Mouse (Mus musculus): ENCODE measurements around the gene Fkbp8. TPM values are rescaled to one million over a fixed set of nuclear protein-coding genes. Genes with fewer than 3 reads are reported as not detected.
"Not testable (repeated sequence)": the region's sequence is repeated elsewhere in the genome, so short reads cannot be mapped to it uniquely, and the experiment has no call there.

The Fkbp8 gene
- total and polyA plus RNA-seq, 2 experiments from 2014 or later: 385 to 559 TPM

- Histone ChIP-seq H3K9me3 (ENCODE audit: low read length) (no peaks in the 10 kb centered on the region), H3K36me3 (ENCODE audit: insufficient read depth) (peaks cover 24% of the 10 kb centered on the region), H3K4me2 (ENCODE audit: low read depth) (no peak overlapping the region), H3K27ac (ENCODE audit: low read depth, low read length) (no peak overlapping the region), H3K27me3 (ENCODE audit: insufficient read depth, low read length) (0 out of 2 replicates have a peak, but pooled peaks cover 7% of the 10 kb centered on the region), H3K4me3 (ENCODE audit: low read depth, low read length) (no peak overlapping the region), H3K4me1 (ENCODE audit: insufficient read depth) (peaks cover 23% of the 10 kb centered on the region; the same call in 1 of the 2 replicates), H3K9ac (no peak overlapping the region)
- DNase-seq: no peak
- WGBS: 57% methylated on average over 5 of the region's 5 CpGs
- no peak for ATAC-seq
- no peak for TF ChIP-seq CTCF (IDR thresholded peaks at IDR 0.05; ENCODE audit: low read depth)
These were observed 20.5 kb upstream of the Fkbp8 start for GRCm38 (mm10) chr8:70507027-70507393.

- TF ChIP-seq CTCF (IDR thresholded peaks at IDR 0.05; ENCODE audit: low read depth): no peak
- Histone ChIP-seq H3K27me3 (ENCODE audit: insufficient read depth, low read length) (no peaks in the 10 kb centered on the region), H3K4me1 (ENCODE audit: insufficient read depth) (peaks cover 23% of the 10 kb centered on the region; the same call in 1 of the 2 replicates), H3K4me2 (ENCODE audit: low read depth) (peak overlapping the region; percentile 95), H3K27ac (ENCODE audit: low read depth, low read length) (0 out of 2 replicates have a peak overlapping the region, but pooled peaks have one; percentile 96), H3K9me3 (ENCODE audit: low read length) (no peaks in the 10 kb centered on the region), H3K36me3 (ENCODE audit: insufficient read depth) (peaks cover 32% of the 10 kb centered on the region), H3K9ac (peak overlapping the region; percentile 74), H3K4me3 (ENCODE audit: low read depth, low read length) (peak overlapping the region; percentile 65)
- ATAC-seq (no peak), DNase-seq (no peak)
- 16% methylated on average over 25 of the region's 25 CpGs for WGBS
These were observed 18.1 kb upstream of the Fkbp8 start for GRCm38 (mm10) chr8:70509281-70509952.

GRCm38 (mm10) chr8:70510228-70510915 is 17.2 kb upstream of the Fkbp8 start, which contains the start of gene Uba52:
Gene Uba52, minus strand, starts transcription at chr8:70510801.
- H3K4me3 ChIP-seq (ENCODE audit: low read depth, low read length): peak within 1 kb of the TSS; percentile 65
- peak within 1 kb of the TSS; percentile 96 for H3K27ac ChIP-seq (ENCODE audit: low read depth, low read length)
- under 1% methylated on average over 69 of the region's 74 CpGs for WGBS
- peak within 1 kb of the TSS; percentile 74 for H3K9ac ChIP-seq
- peaks cover 16% of the 10 kb centered on the region; the same call in 1 of the 2 replicates for H3K4me1 ChIP-seq (ENCODE audit: insufficient read depth)
- ATAC-seq (peak; percentile 91), DNase-seq (peak; percentile 100)
- no peaks in the 10 kb centered on the region for H3K27me3 ChIP-seq (ENCODE audit: insufficient read depth, low read length)
- H3K9me3 ChIP-seq (ENCODE audit: low read length): no peaks in the 10 kb centered on the region
- no peak for TF ChIP-seq CTCF (IDR thresholded peaks at IDR 0.05; ENCODE audit: low read depth)
- peak within 1 kb of the TSS; percentile 95 for H3K4me2 ChIP-seq (ENCODE audit: low read depth)
- H3K36me3 ChIP-seq (ENCODE audit: insufficient read depth): peaks cover 36% of the 10 kb centered on the region

- Histone ChIP-seq H3K4me3 (ENCODE audit: low read depth, low read length) (peak overlapping the region; percentile 65; the same call in 1 of the 2 replicates), H3K36me3 (ENCODE audit: insufficient read depth) (peaks cover 36% of the 10 kb centered on the region), H3K4me2 (ENCODE audit: low read depth) (peak overlapping the region; percentile 95), H3K4me1 (ENCODE audit: insufficient read depth) (peaks cover 13% of the 10 kb centered on the region; the same call in 1 of the 2 replicates), H3K27ac (ENCODE audit: low read depth, low read length) (peak overlapping the region; percentile 96; the same call in 1 of the 2 replicates), H3K9ac (peak overlapping the region; percentile 74)
- ATAC-seq; DNase-seq; H3K27me3 ChIP-seq (ENCODE audit: insufficient read depth, low read length); H3K9me3 ChIP-seq (ENCODE audit: low read length): not testable (repeated sequence)
- WGBS: 89% methylated on average over 6 of the region's 6 CpGs
These were observed 16.4 kb upstream of the Fkbp8 start for GRCm38 (mm10) chr8:70511174-70511573.

DNA sequence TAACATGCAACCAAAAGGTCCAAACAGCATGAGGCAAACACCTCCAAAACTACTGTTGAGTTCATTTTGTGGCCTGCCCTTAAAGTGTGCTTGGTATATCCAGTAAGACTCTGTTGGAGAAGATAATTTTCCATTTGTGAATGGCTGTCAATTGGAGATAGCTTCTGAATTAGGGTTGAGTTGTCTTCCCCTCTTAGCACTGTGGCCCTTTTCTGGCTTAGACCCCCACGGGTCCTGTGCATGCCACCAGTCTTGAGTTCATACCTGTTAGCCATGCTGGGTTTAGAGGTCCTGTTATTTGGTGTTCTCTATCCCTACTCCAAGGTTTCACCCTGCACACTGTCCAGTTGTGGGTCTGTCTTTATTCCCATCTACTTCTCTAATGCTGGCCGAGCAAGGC is 15.8 kb upstream of the Fkbp8 start:
- Histone ChIP-seq H3K4me3 (ENCODE audit: low read depth, low read length) (no peak overlapping the region), H3K4me1 (ENCODE audit: insufficient read depth) (peaks cover 13% of the 10 kb centered on the region; the same call in 1 of the 2 replicates), H3K9ac (no peak overlapping the region), H3K9me3 (ENCODE audit: low read length) (no peaks in the 10 kb centered on the region), H3K27ac (ENCODE audit: low read depth, low read length) (no peak overlapping the region), H3K36me3 (ENCODE audit: insufficient read depth) (peaks cover 36% of the 10 kb centered on the region), H3K27me3 (ENCODE audit: insufficient read depth, low read length) (no peaks in the 10 kb centered on the region), H3K4me2 (ENCODE audit: low read depth) (no peak overlapping the region)
- ATAC-seq (no peak), DNase-seq (no peak)
- WGBS: 97% methylated on average over 2 of the region's 2 CpGs
- TF ChIP-seq CTCF (IDR thresholded peaks at IDR 0.05; ENCODE audit: low read depth): no peak

- H3K27ac ChIP-seq (ENCODE audit: low read depth, low read length): no peak overlapping the region
- peaks cover 33% of the 10 kb centered on the region for H3K36me3 ChIP-seq (ENCODE audit: insufficient read depth)
- no peaks in the 10 kb centered on the region for H3K27me3 ChIP-seq (ENCODE audit: insufficient read depth, low read length)
- H3K9me3 ChIP-seq (ENCODE audit: low read length): no peaks in the 10 kb centered on the region
- ATAC-seq (no peak), DNase-seq (no peak)
- H3K4me3 ChIP-seq (ENCODE audit: low read depth, low read length): no peak overlapping the region
- no peak overlapping the region for H3K9ac ChIP-seq
- no peak for TF ChIP-seq CTCF (IDR thresholded peaks at IDR 0.05; ENCODE audit: low read depth)
- peaks cover 13% of the 10 kb centered on the region; the same call in 1 of the 2 replicates for H3K4me1 ChIP-seq (ENCODE audit: insufficient read depth)
- H3K4me2 ChIP-seq (ENCODE audit: low read depth): no peak overlapping the region
- WGBS: 95% methylated on average over 11 of the region's 11 CpGs
These were observed 15.1 kb upstream of the Fkbp8 start for GRCm38 (mm10) chr8:70512253-70512903.
